Mouse (Mus musculus): ENCODE data around the gene Tnks2.
A peak's percentile ranks its signal among the peaks of the same experiment; 100 is the strongest.
"Not testable (repeated sequence)": the region's sequence is repeated elsewhere in the genome, so short reads cannot be mapped to it uniquely, and the experiment has no call there.

The Tnks2 gene

GRCm38 (mm10) chr19:36827650-36828049 lies 6.4 kb upstream of the Tnks2 start:
- DNase-seq: no peak

- no peak for DNase-seq
Observed at GRCm38 (mm10) chr19:36828322-36828721, 5.7 kb upstream of the Tnks2 start.

GRCm38 (mm10) chr19:36832951-36833787 lies 863 bp upstream of the Tnks2 start:
- DNase-seq: peak; percentile 19 to 31

GRCm38 (mm10) chr19:36834532-36835431 lies 750 bp downstream of the Tnks2 start:
- peak in 1 of 2 experiments; percentile 72 for DNase-seq

- DNase-seq: no peak
Observed at GRCm38 (mm10) chr19:36836035-36836434, 2.0 kb downstream of the Tnks2 start.

- DNase-seq: no peak
Observed at GRCm38 (mm10) chr19:36840301-36840700, 6.3 kb downstream of the Tnks2 start.

- no peak for DNase-seq
Observed at GRCm38 (mm10) chr19:36843866-36844265, 9.8 kb downstream of the Tnks2 start.

- no peak for DNase-seq
Observed at GRCm38 (mm10) chr19:36845924-36846323, 11.9 kb downstream of the Tnks2 start.

- no peak for DNase-seq
Observed at GRCm38 (mm10) chr19:36853831-36854230, 19.8 kb downstream of the Tnks2 start.

GRCm38 (mm10) chr19:36857851-36858250 lies 23.8 kb downstream of the Tnks2 start:
- DNase-seq: no peak

GRCm38 (mm10) chr19:36860393-36860792 lies 26.4 kb downstream of the Tnks2 start:
- no peak for DNase-seq

GRCm38 (mm10) chr19:36865905-36866304 lies 31.9 kb downstream of the Tnks2 start:
- DNase-seq: no peak

GRCm38 (mm10) chr19:36867416-36867815 lies 33.4 kb downstream of the Tnks2 start:
- no peak for DNase-seq

GRCm38 (mm10) chr19:36868675-36869074 lies 34.6 kb downstream of the Tnks2 start:
- not testable (repeated sequence) for DNase-seq

- DNase-seq: no peak
Observed at GRCm38 (mm10) chr19:36874651-36875050, 40.6 kb downstream of the Tnks2 start.

- no peak for DNase-seq
Observed at GRCm38 (mm10) chr19:36877329-36877728, 43.3 kb downstream of the Tnks2 start.

GRCm38 (mm10) chr19:36878743-36879495 lies 44.9 kb downstream of the Tnks2 start:
- DNase-seq: no peak

- peak; percentile 11 to 14 for DNase-seq
Observed at GRCm38 (mm10) chr19:36883119-36883518, 49.1 kb downstream of the Tnks2 start.

GRCm38 (mm10) chr19:36886316-36886715 lies 52.3 kb downstream of the Tnks2 start:
- DNase-seq: no peak

GRCm38 (mm10) chr19:36887706-36888105 lies 53.7 kb downstream of the Tnks2 start:
- no peak for DNase-seq

- DNase-seq: no peak
Observed at GRCm38 (mm10) chr19:36891746-36892145, 57.7 kb downstream of the Tnks2 start.

- no peak for DNase-seq
Observed at GRCm38 (mm10) chr19:36896791-36897569, 62.9 kb downstream of the Tnks2 start.

All from thymus, postnatal 36 days (tissue).